Mouse (Mus musculus): ENCODE data around the gene 1700088E04Rik.

1700088E04Rik gene

GRCm38 (mm10) chr15:79131442-79131841 lies 9.6 kb downstream of the 1700088E04Rik start:
- peak; percentile 50 for DNase-seq (ENCODE audit: low spot score)

- no peak for DNase-seq (ENCODE audit: low spot score)
These were observed 10.3 kb downstream of the 1700088E04Rik start for GRCm38 (mm10) chr15:79130782-79131181.

GRCm38 (mm10) chr15:79129311-79129710 lies 11.7 kb downstream of the 1700088E04Rik start:
- no peak for DNase-seq (ENCODE audit: low spot score)

GRCm38 (mm10) chr15:79128208-79128607 lies 12.8 kb downstream of the 1700088E04Rik start:
- DNase-seq (ENCODE audit: low spot score), result no peak

- no peak for DNase-seq (ENCODE audit: low spot score)
These were observed 14.0 kb downstream of the 1700088E04Rik start for GRCm38 (mm10) chr15:79127101-79127500.

GRCm38 (mm10) chr15:79126217-79126932 lies 14.7 kb downstream of the 1700088E04Rik start:
- no peak for DNase-seq (ENCODE audit: low spot score)

GRCm38 (mm10) chr15:79124331-79124875 lies 16.6 kb downstream of the 1700088E04Rik start:
- no peak for DNase-seq (ENCODE audit: low spot score)

- no peak for DNase-seq (ENCODE audit: low spot score)
These were observed 17.3 kb downstream of the 1700088E04Rik start for GRCm38 (mm10) chr15:79123751-79124150.

- DNase-seq (ENCODE audit: low spot score), result no peak
These were observed 18.5 kb downstream of the 1700088E04Rik start for GRCm38 (mm10) chr15:79122546-79122945.

GRCm38 (mm10) chr15:79122119-79122518 lies 18.9 kb downstream of the 1700088E04Rik start:
- no peak for DNase-seq (ENCODE audit: low spot score)

GRCm38 (mm10) chr15:79119491-79119890 lies 21.6 kb downstream of the 1700088E04Rik start:
- no peak for DNase-seq (ENCODE audit: low spot score)

GRCm38 (mm10) chr15:79115276-79115675 lies 25.8 kb downstream of the 1700088E04Rik start:
- no peak for DNase-seq (ENCODE audit: low spot score)

GRCm38 (mm10) chr15:79111774-79112173 lies 29.3 kb downstream of the 1700088E04Rik start:
- no peak for DNase-seq (ENCODE audit: low spot score)

- DNase-seq (ENCODE audit: low spot score), result no peak
These were observed 30.5 kb downstream of the 1700088E04Rik start for GRCm38 (mm10) chr15:79110528-79110927.

GRCm38 (mm10) chr15:79110031-79110430 lies 31.0 kb downstream of the 1700088E04Rik start:
- DNase-seq (ENCODE audit: low spot score), result no peak

- no peak for DNase-seq (ENCODE audit: low spot score)
These were observed 31.6 kb downstream of the 1700088E04Rik start for GRCm38 (mm10) chr15:79109321-79109934.

GRCm38 (mm10) chr15:79108421-79109320 lies 32.4 kb downstream of the 1700088E04Rik start, which contains the start of gene Micall1:
Micall1 (plus strand) TSS chr15:79108898.
- peak; percentile 57 for DNase-seq (ENCODE audit: low spot score)

- DNase-seq (ENCODE audit: low spot score), result no peak
These were observed 33.1 kb downstream of the 1700088E04Rik start for GRCm38 (mm10) chr15:79107966-79108365.

GRCm38 (mm10) chr15:79105804-79106203 lies 35.2 kb downstream of the 1700088E04Rik start:
- no peak for DNase-seq (ENCODE audit: low spot score)

- no peak for DNase-seq (ENCODE audit: low spot score)
These were observed 37.8 kb downstream of the 1700088E04Rik start for GRCm38 (mm10) chr15:79103264-79103663.

GRCm38 (mm10) chr15:79101531-79101930 lies 39.5 kb downstream of the 1700088E04Rik start:
- DNase-seq (ENCODE audit: low spot score), result no peak

- DNase-seq (ENCODE audit: low spot score), result no peak
These were observed 40.7 kb downstream of the 1700088E04Rik start for GRCm38 (mm10) chr15:79100391-79100790.
